Mouse (Mus musculus) liver, embryonic 16.5 days (tissue): ENCODE measurements around the gene Psmg1. TPM values are rescaled to one million over a fixed set of nuclear protein-coding genes. Genes with fewer than 3 reads are reported as not detected.
A peak's percentile ranks its signal among the peaks of the same experiment; 100 is the strongest.

Experiments
- ATAC-seq: fragments of 200-750 bp; cut with Nextera tagmentation; 2 replicates; pipeline ENCODE4 v1.8.0; 2017; ENCODE audit warnings: low read depth, mild to moderate bottlenecking, moderate number of reproducible peaks, moderate library complexity
- H3K27ac ChIP-seq: fragments of 300-500 bp; sonication (generic); 2 replicates; pipeline ENCODE4 v1.5.1; 2014; ENCODE audit warnings: mild to moderate bottlenecking, low read length
- H3K27me3 ChIP-seq: fragments of 300-500 bp; sonication (generic); 2 replicates; pipeline ENCODE4 v1.6.1; 2014; ENCODE audit warnings: low read depth, low read length, mixed read lengths; ENCODE audit not compliant: control insufficient read depth, insufficient read depth
- H3K36me3 ChIP-seq: fragments of 300-500 bp; sonication (generic); 2 replicates; pipeline ENCODE4 v1.6.1; 2014; ENCODE audit warnings: mild to moderate bottlenecking; ENCODE audit not compliant: control insufficient read depth, insufficient read depth
- H3K4me1 ChIP-seq: fragments of 300-500 bp; sonication (generic); 2 replicates; pipeline ENCODE4 v1.6.1; 2014; ENCODE audit warnings: low read depth, low read length, mixed read lengths; ENCODE audit not compliant: control insufficient read depth
- H3K4me2 ChIP-seq: fragments of 300-500 bp; sonication (generic); 2 replicates; pipeline ENCODE4 v1.6.1; 2014; ENCODE audit warnings: low read depth, low read length, mixed read lengths
- H3K4me3 ChIP-seq: fragments of 300-500 bp; sonication (generic); 2 replicates; pipeline ENCODE4 v1.5.1; 2014; ENCODE audit warnings: low read depth, mild to moderate bottlenecking, low read length
- H3K9ac ChIP-seq: fragments of 300-500 bp; sonication (generic); 2 replicates; pipeline ENCODE4 v1.6.1; 2014; ENCODE audit warnings: low read depth, low read length
- H3K9me3 ChIP-seq: fragments of 300-500 bp; sonication (generic); replicated peaks from 2 replicates; pipeline ENCODE4 v1.6.1; 2016; ENCODE audit warnings: low read length; ENCODE audit not compliant: control insufficient read depth
- WGBS: fragments of 180-500 bp; shearing (Covaris S2); extraction: QIAGEN DNeasy Blood & Tissue Kit; methylation state at CpG from one replicate; pipeline ENCODE4 v1.1.7; 2014; ENCODE audit not compliant: insufficient replicate concordance; 5-methylcytosine and 5-hydroxymethylcytosine counted together
- microRNA-seq: library from miRNA; unstranded; fragments of <30 nt; microRNA quantifications from one replicate; pipeline ENCODE4, GENCODE M21; 2016
- polyA plus RNA-seq: library from polyadenylated mRNA; unstranded; fragments of >200 nt; fragmentation: Nextera tagmentation; extraction: Ambion mirVana; gene quantifications from 2 replicates; pipeline ENCODE4 v1.2.1, GENCODE M21; 2015

Psmg1 gene
- polyA plus RNA-seq, 1 experiment from 2014 or later = 33.4 TPM

- no peaks in the 10 kb centered on the region for H3K27me3 ChIP-seq
- no peak overlapping the region for H3K4me3 ChIP-seq
- no peak overlapping the region for H3K4me2 ChIP-seq
- no peaks in the 10 kb centered on the region for H3K36me3 ChIP-seq
- H3K4me1 ChIP-seq = no peaks in the 10 kb centered on the region
- H3K9me3 ChIP-seq = no peaks in the 10 kb centered on the region; the same call in 1 of the 2 replicates
- no peak for ATAC-seq
- 69% methylated on average over 2 of the region's 2 CpGs for WGBS
- H3K27ac ChIP-seq = no peak overlapping the region
- H3K9ac ChIP-seq = no peak overlapping the region
Observed at GRCm38 (mm10) chr16:95951471-95951870, 39.3 kb downstream of the Psmg1 start.

- Histone ChIP-seq H3K36me3 (no peaks in the 10 kb centered on the region), H3K9me3 (no peaks in the 10 kb centered on the region), H3K27ac (no peak overlapping the region), H3K27me3 (no peaks in the 10 kb centered on the region), H3K4me3 (no peak overlapping the region), H3K4me2 (no peak overlapping the region), H3K4me1 (no peaks in the 10 kb centered on the region), H3K9ac (no peak overlapping the region)
- ATAC-seq = peak; percentile 50; the same call in 1 of the 2 replicates
- WGBS = 20% methylated on average over 20 of the region's 20 CpGs
Observed at GRCm38 (mm10) chr16:95945389-95946311, 45.1 kb downstream of the Psmg1 start.

GRCm38 (mm10) chr16:95943186-95943585, 47.6 kb downstream of the Psmg1 start:
- no peak for ATAC-seq
- no peaks in the 10 kb centered on the region for H3K9me3 ChIP-seq
- H3K27me3 ChIP-seq = no peaks in the 10 kb centered on the region
- no peaks in the 10 kb centered on the region for H3K4me1 ChIP-seq
- H3K4me2 ChIP-seq = no peak overlapping the region
- H3K27ac ChIP-seq = no peak overlapping the region
- no peak overlapping the region for H3K4me3 ChIP-seq
- no peak overlapping the region for H3K9ac ChIP-seq
- H3K36me3 ChIP-seq = no peaks in the 10 kb centered on the region
- WGBS = 80% methylated on average over 6 of the region's 6 CpGs

- no peaks in the 10 kb centered on the region for H3K4me1 ChIP-seq
- ATAC-seq = no peak
- H3K36me3 ChIP-seq = no peaks in the 10 kb centered on the region
- no peaks in the 10 kb centered on the region for H3K9me3 ChIP-seq
- 47% methylated on average over 5 of the region's 5 CpGs for WGBS
- no peaks in the 10 kb centered on the region for H3K27me3 ChIP-seq
- no peak overlapping the region for H3K4me3 ChIP-seq
- no peak overlapping the region for H3K27ac ChIP-seq
- no peak overlapping the region for H3K4me2 ChIP-seq
- no peak overlapping the region for H3K9ac ChIP-seq
Observed at GRCm38 (mm10) chr16:95941575-95941974, 49.2 kb downstream of the Psmg1 start.

- H3K9me3 ChIP-seq = no peaks in the 10 kb centered on the region
- H3K27me3 ChIP-seq = no peaks in the 10 kb centered on the region
- peak; percentile 24; the same call in 1 of the 2 replicates for ATAC-seq
- WGBS = 24% methylated on average over 6 of the region's 6 CpGs
- H3K27ac ChIP-seq = no peak overlapping the region
- no peak overlapping the region for H3K9ac ChIP-seq
- H3K4me2 ChIP-seq = no peak overlapping the region
- no peak overlapping the region for H3K4me3 ChIP-seq
- H3K4me1 ChIP-seq = no peaks in the 10 kb centered on the region; the same call in 1 of the 2 replicates
- H3K36me3 ChIP-seq = no peaks in the 10 kb centered on the region
Observed at GRCm38 (mm10) chr16:95935495-95935961, 55.2 kb downstream of the Psmg1 start.

GRCm38 (mm10) chr16:95932860-95933259, 57.9 kb downstream of the Psmg1 start:
- Histone ChIP-seq H3K36me3 (no peaks in the 10 kb centered on the region), H3K9ac (no peak overlapping the region), H3K9me3 (no peaks in the 10 kb centered on the region), H3K4me2 (no peak overlapping the region), H3K4me1 (peaks cover 9% of the 10 kb centered on the region), H3K27me3 (no peaks in the 10 kb centered on the region), H3K27ac (no peak overlapping the region), H3K4me3 (no peak overlapping the region)
- 39% methylated on average over 6 of the region's 6 CpGs for WGBS
- no peak for ATAC-seq

- Histone ChIP-seq H3K36me3 (no peaks in the 10 kb centered on the region), H3K27ac (no peak overlapping the region), H3K4me2 (no peak overlapping the region), H3K9me3 (no peaks in the 10 kb centered on the region), H3K27me3 (no peaks in the 10 kb centered on the region), H3K4me3 (no peak overlapping the region), H3K4me1 (peaks cover 9% of the 10 kb centered on the region), H3K9ac (no peak overlapping the region)
- WGBS = 35% methylated on average over 12 of the region's 12 CpGs
- ATAC-seq = no peak
Observed at GRCm38 (mm10) chr16:95931509-95931908, 59.3 kb downstream of the Psmg1 start.

Small RNAs within 50 kb of the gene (microRNA-seq; reads per million reads assigned to microRNA genes)
- not detected for gene Gm27833

Other genes with a start within 250 kb of the Psmg1 start
- gene Brwd1, start 91.6 kb upstream of the Psmg1 start, polyA plus RNA-seq = 12.0 and 14.5 TPM in 2 replicates
- 89.0 and 109 TPM in 2 replicates for gene Hmgn1, start 136.8 kb upstream of the Psmg1 start, polyA plus RNA-seq
- gene Wrb, start 154.4 kb upstream of the Psmg1 start, polyA plus RNA-seq = 9.0 TPM in 2 replicates
- 0.02 and 0.05 TPM in 2 replicates for gene Lca5l, start 201.3 kb upstream of the Psmg1 start, polyA plus RNA-seq
- 0.64 and 1.3 TPM in 2 replicates for gene Sh3bgr, start 209.5 kb upstream of the Psmg1 start, polyA plus RNA-seq
- gene B3galt5, start 244.8 kb upstream of the Psmg1 start, polyA plus RNA-seq = 0.02 and 0.05 TPM in 2 replicates